Mouse (Mus musculus) erythroblast, embryonic 14.5 days (primary cell): Measurements from ENCODE around the gene St6galnac5.

Experiments
- GATA1 ChIP-seq: IDR thresholded peaks from 2 replicates; pipeline ENCODE4 v1.6.1; 2012; ENCODE audit warnings: low read length, inconsistent platforms, mixed read lengths
- TAL1 ChIP-seq: IDR thresholded peaks from 3 replicates; pipeline ENCODE4 v1.6.1; 2012; ENCODE audit warnings: low read length, inconsistent platforms, mixed read lengths

DNA sequence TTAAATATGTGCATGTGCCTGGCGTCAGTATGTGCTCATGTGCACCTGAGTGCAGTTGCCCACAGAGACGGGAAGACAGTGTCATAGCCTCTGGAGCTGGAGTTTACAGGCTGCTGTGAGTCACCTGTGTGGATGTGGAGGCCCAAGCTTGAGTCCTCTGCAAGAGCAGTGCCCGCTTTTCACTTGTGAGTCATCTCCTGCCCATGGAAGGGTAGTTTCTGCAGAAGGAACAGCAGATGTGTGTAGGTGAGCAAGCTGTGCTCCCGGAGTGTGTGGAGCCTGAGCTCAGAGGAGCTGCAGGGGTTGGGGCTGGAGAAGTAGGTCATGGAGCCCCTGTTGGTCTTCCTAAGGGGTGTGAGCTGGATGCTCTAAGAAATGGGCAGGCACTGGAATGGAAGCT, 10.7 kb downstream of the St6galnac5 start:
- no peak for TF ChIP-seq GATA1
- TF ChIP-seq TAL1 = no peak
